Mouse (Mus musculus) B cell, adult 2 months (primary cell): ENCODE data around the gene Mtmr1.

ENCODE experiments used
- DNase-seq, 2 experiments: peaks; one replicate each; pipeline ENCODE4 v3.0.0; 2022

Mtmr1 gene

DNA sequence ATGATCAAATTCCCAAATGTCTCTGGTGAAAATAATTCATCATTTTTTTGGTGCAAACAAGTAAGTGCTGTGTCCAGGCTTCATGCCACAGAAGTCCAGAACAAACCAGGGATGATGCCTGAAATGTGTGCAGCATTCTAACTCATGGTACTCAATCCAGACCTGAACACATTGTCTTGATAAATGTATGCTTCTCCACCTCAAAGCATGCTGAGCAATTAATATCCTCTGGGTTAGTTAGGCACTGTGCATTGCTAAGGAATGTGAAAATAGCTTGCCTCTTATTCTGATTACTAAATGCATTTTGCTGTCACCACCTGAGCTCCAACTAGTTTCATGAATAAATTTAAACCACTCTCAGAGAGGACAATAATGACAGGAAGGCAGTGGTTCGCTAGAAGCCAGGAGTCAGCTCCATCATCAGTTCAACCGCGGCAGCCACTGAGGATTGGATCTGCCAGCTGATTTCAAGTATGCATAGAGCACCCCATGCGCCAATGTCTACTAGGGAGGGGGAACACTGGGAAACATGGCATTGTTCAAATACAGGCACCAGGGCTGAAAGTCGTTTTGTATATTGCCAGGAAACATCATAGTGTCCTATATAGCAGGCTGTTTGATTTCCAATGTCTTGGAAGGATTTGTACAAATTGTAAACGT is 91.6 kb downstream of the Mtmr1 start:
- no peak for DNase-seq

DNA sequence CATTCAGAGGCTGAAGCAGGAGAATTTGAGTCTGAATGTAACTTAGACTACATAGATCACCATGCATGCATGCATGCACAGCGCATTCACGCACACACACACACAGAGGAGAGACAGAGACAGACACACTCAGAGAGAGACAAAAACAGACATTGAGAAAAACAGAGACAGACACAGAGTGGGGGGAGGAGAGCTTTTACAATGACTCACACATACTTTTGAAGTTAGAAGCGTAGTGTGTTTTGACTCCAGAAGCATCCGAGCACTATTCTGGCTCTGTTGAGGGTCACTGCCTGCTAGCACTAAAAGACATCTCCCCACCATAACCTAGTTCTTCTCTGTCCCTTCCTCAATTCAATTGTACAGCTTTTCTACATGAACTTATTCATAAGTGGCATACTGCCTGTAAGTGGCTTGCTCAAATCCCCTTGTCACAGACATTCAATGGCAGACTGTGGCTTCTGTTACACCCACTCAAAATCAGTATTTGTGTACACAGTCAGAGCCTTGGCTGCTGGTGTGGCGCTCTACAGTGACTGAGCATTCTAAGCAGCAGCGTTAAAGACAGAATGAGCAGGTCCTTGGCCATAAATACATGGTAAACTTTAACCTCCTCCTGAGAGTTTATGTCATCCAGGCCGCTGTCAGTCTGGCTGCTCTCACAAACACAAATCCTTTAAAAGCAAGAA is 99.7 kb downstream of the Mtmr1 start:
- no peak for DNase-seq

DNA sequence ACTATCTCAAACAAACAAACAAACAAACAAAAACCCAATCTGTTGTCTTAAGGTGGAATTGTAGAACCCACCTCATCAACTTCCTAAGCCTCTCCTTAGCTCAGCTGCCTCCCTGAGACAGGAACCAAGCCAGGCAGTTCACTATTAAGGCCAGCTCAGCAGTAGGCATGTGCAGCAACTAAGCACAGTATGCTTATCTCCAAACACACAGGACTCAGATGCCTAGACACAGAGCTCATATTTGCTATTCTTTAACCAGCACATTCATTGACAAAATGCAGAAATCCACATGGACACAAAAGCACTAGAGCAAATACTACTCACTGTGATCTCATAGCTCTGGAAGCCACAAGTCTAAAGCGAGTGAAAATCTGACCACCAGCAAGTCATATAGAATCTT is 100.9 kb downstream of the Mtmr1 start:
- DNase-seq = no peak

DNA sequence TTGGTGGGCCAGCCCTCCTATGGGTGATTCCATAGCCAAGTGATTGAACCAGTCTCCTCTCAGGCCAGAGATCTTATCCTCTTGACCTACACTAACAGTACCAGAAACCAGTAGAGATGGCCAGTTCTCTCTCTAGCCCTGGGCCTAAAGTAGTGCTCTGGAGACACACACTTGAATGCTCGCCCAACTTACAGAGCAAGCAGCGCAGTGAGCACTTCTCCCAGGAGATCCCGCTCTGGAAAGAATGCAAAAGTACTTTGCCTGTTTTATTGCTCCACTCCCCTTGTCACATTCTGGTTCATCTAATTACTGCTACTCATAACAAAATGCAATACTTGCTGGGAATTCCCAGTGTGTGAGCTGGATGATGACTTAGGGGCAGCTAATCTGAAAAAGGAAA is 102.9 kb downstream of the Mtmr1 start:
- no peak for DNase-seq
